Mouse (Mus musculus) kidney, adult 11 months (tissue): Measurements from ENCODE around the gene Vsig8.

ENCODE experiments used
- DNase-seq: peaks from one replicate; pipeline ENCODE4 v3.0.0; 2022

Gene Vsig8

GRCm38 (mm10) chr1:172593956-172594355 is 38.2 kb downstream of the Vsig8 start:
- DNase-seq: no peak

DNA sequence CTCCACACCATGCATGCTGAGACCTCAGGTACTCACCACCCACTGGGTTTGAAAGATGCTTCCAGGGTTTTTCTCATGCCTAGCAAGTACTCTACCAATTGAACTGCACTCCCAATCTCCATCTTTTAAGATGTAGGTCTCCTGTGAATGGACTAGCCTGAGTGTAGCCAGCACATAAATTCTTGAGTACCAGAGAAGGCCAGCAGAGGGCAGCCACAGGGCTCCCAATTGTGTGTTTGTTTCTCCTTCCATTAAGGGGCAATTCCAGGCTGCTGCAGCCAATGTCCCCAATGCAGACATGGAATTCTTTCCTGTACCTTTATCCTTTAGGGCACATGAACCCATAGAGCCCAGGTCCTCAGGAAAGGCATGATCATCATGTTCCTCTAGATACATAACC is 38.8 kb downstream of the Vsig8 start:
- peak; percentile 12 for DNase-seq

DNA sequence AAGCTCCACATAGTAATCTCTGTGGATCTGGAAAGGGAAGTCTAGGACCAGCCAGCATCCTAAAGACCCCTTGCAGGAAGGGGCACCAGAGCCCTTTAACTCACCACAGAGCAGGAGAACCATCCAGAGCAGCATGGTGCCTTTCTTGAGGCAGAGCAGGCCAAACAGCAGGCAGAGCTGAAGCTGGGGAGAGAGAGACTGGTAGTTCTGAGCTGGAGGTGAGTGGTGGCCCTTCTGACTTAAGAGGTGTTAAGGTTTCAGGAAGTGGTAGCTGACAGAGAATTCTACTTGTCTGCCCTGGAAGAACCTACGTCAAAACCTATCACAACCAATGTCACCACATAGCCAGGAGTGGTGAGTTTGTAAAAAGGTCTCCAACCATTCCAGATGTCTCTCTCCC is 46.6 kb downstream of the Vsig8 start, which contains the start of gene Fcrl6:
Fcrl6 (minus strand) TSS at position 226 of the 400 bp plus-strand sequence.
- no peak for DNase-seq

DNA sequence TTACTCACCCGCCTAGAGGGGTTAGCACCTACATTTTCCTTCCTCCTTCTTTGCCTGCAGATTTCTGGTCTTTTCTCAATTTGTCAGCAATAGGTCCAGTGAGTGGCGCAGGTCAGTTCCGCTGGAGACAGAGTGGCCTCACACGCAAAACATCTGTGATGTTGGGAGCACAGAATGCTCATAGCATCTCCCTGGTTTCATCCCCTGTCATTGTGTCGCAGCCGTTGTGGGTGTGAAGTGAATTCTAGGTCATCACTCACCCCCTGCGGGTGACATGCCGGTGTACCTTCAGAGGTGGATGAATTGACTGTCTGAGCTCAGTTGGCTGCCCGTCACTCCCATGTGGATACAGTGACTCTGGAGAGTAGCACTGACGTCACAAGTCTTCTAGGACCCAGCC is 55.6 kb downstream of the Vsig8 start:
- no peak for DNase-seq

- no peak for DNase-seq
Measured at GRCm38 (mm10) chr1:172612745-172613144, 57.0 kb downstream of the Vsig8 start.
